Mouse (Mus musculus): ENCODE measurements around the gene Hes3. TPM values are rescaled to one million over a fixed set of nuclear protein-coding genes. Genes with fewer than 3 reads are reported as not detected.

The Hes3 gene
- polyA plus RNA-seq, 1 experiment from 2014 or later, result 0.67 TPM

DNA sequence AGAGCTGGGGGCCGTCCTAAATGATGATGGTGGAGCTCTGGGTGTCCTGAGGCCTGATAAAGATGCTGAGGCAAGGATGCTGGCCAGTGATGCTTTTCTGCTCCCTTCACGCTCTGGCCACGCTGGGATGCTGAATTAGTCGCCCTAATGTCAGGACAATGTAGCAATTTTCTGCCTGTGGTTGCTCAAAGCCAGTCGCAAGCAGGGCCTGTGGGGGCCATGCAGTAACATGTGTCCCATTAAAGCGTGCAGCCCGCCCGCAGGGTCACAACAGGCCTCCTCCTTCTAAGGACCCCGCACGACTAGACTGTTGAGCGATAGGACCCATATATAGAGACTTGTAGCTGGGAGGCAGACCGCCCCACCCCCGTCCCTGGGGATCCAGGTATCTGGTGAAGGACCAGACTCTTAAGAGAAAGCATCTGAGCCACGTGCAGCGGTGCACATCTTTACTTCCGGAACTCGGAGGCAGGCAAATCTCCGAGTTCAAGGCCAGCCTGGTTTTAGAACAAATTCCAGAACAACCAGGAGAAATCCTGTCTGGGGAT, 3.0 kb downstream of the Hes3 start:
- H3K4me3 ChIP-seq, result no peak overlapping the region
- no peak overlapping the region for H3K27ac ChIP-seq
- H3K36me3 ChIP-seq (replicated peaks), result no peaks in the 10 kb centered on the region
- 22% methylated on average over 18 of the region's 18 CpGs for WGBS
- ATAC-seq (replicated peaks), result no peak
- peaks cover 87% of the 10 kb centered on the region for H3K27me3 ChIP-seq (replicated peaks)
- no peaks in the 10 kb centered on the region for H3K9me3 ChIP-seq
- H3K9ac ChIP-seq, result no peak overlapping the region
- peaks cover 59% of the 10 kb centered on the region for H3K4me1 ChIP-seq
- no peak overlapping the region for H3K4me2 ChIP-seq

DNA sequence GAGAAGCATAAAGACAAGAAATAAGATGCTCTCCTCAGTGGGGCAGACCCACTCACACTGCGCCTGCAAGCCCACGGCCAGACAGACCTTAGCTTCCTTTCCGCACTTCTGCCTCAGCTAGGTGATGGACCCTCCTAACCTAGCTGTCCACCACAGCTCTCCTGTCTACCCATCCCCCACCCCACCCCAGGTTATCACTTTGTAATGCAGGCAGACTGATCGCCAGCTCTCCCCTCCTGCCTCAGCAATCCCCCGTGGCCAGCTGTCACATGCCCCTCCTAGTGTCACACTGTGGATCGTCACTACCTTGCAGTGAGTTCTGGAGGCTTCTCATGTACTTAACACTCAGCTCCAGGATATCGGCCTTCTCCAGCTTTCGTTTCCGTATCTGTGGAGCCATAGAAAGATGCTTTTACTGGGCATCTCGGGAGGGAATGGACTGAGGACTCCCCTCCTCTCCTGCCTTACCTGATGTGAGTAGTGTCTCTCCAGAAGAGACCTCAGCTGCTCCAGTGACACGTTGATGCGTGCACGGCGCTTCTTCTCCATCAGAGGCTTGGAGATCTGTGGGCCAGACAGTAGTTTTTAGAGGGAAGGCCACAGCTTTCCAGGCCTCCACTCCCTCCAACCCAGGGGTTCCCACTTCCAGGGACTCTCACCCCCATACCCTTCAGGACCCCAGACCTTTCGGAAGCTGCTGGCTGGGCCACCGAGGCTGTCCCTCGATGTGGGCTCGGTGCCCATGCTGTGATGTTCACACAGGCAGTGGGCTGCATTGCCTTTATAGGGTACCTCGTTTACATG, 3.9 kb downstream of the Hes3 start:
- peaks cover 64% of the 10 kb centered on the region for H3K4me1 ChIP-seq

DNA sequence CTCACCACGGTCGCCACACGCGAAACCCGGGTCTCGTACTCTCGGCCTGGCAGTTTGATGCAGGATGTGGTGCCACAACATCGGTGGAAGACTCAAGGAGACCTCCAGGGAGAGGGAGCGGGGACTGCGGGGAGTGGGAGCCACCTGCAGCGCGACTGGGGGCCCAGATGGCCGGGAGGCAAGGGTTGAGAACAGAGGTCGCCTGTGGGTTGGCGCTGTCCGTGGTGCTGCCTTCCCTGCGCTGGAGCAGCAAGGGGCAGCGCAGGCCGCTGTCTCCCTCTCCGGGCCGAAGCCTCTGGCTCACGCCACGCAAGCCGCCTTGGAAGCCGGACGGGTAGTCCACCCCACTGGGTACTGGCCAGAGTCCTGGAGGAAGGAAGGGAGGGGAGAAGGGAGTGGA, 4.6 kb downstream of the Hes3 start:
- WGBS, result 4% methylated on average over 25 of the region's 26 CpGs
- H3K27me3 ChIP-seq (replicated peaks), result peaks cover 90% of the 10 kb centered on the region
- H3K36me3 ChIP-seq (replicated peaks), result no peaks in the 10 kb centered on the region
- peak overlapping the region; percentile 12; the same call in 1 of the 2 replicates for H3K9ac ChIP-seq
- peaks cover 58% of the 10 kb centered on the region for H3K4me1 ChIP-seq
- H3K9me3 ChIP-seq, result no peaks in the 10 kb centered on the region
- no peak for ATAC-seq (replicated peaks)
- H3K4me2 ChIP-seq, result peak overlapping the region; percentile 80
- H3K27ac ChIP-seq, result no peak overlapping the region
- peak overlapping the region; percentile 39 for H3K4me3 ChIP-seq

More for the DNA sequence above, 3.9 kb downstream of the Hes3 start:
- H3K27me3 ChIP-seq (replicated peaks), result peaks cover 90% of the 10 kb centered on the region
- 13% methylated on average over 19 of the region's 19 CpGs for WGBS
- H3K9ac ChIP-seq, result no peak overlapping the region
- H3K36me3 ChIP-seq (replicated peaks), result no peaks in the 10 kb centered on the region
- no peak for ATAC-seq (replicated peaks)
- H3K27ac ChIP-seq, result no peak overlapping the region
- no peak overlapping the region for H3K4me3 ChIP-seq
- H3K4me2 ChIP-seq, result peak overlapping the region; percentile 80; the same call in 1 of the 2 replicates
- no peaks in the 10 kb centered on the region for H3K9me3 ChIP-seq

DNA sequence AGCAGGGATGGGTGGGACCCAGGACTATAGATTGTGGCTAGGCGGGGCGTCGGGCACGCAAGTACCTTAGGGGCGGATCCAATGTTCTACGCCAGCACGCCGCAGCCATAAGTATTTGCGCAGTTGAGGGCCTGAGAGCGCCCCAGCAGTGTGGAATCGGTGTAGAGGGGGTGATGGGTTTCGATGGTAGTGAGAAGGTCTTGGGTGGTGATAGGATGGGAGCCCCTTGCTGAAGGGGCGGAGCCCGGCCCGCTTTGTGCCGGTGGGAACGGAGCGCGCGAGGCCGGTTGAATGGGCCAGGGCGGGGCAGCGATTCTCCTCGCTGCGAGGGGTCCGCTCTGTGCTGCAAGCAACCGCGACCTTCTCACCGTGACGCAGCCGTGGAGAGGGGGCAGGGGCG, 5.3 kb downstream of the Hes3 start:
- 2% methylated on average over 32 of the region's 32 CpGs for WGBS
- peak overlapping the region; percentile 39 for H3K4me3 ChIP-seq
- H3K9me3 ChIP-seq, result no peaks in the 10 kb centered on the region
- no peak overlapping the region for H3K27ac ChIP-seq
- peak; percentile 31 for ATAC-seq (replicated peaks)
- peaks cover 90% of the 10 kb centered on the region for H3K27me3 ChIP-seq (replicated peaks)
- H3K9ac ChIP-seq, result peak overlapping the region; percentile 46
- H3K4me2 ChIP-seq, result peak overlapping the region; percentile 80
- peaks cover 52% of the 10 kb centered on the region for H3K4me1 ChIP-seq
- H3K36me3 ChIP-seq (replicated peaks), result no peaks in the 10 kb centered on the region

DNA sequence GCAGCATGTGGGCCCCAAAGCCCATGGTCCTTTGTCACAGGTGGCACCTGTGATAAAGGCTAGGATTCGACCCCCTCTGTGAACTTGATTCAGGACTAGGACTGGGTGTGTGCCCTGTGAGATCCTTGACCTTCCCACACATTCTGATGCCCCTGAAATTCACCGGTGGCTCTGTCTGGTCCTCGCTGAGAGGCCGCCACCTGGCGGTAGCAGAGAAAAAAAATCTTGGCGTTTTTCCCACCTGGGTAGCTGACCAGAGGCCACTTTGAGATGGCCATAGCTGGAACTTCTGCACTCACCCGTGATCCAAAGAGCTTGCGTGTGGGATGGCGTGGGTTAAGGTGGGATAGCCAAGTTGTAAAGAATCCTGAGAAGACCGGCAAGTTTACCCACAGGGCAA, 6.0 kb downstream of the Hes3 start:
- H3K4me1 ChIP-seq, result peaks cover 46% of the 10 kb centered on the region
- H3K36me3 ChIP-seq (replicated peaks), result no peaks in the 10 kb centered on the region
- no peak overlapping the region for H3K4me2 ChIP-seq
- H3K27ac ChIP-seq, result no peak overlapping the region
- no peak overlapping the region for H3K4me3 ChIP-seq
- H3K27me3 ChIP-seq (replicated peaks), result peaks cover 90% of the 10 kb centered on the region
- H3K9me3 ChIP-seq, result no peaks in the 10 kb centered on the region
- 4% methylated on average over 10 of the region's 10 CpGs for WGBS
- no peak overlapping the region for H3K9ac ChIP-seq
- no peak for ATAC-seq (replicated peaks)

DNA sequence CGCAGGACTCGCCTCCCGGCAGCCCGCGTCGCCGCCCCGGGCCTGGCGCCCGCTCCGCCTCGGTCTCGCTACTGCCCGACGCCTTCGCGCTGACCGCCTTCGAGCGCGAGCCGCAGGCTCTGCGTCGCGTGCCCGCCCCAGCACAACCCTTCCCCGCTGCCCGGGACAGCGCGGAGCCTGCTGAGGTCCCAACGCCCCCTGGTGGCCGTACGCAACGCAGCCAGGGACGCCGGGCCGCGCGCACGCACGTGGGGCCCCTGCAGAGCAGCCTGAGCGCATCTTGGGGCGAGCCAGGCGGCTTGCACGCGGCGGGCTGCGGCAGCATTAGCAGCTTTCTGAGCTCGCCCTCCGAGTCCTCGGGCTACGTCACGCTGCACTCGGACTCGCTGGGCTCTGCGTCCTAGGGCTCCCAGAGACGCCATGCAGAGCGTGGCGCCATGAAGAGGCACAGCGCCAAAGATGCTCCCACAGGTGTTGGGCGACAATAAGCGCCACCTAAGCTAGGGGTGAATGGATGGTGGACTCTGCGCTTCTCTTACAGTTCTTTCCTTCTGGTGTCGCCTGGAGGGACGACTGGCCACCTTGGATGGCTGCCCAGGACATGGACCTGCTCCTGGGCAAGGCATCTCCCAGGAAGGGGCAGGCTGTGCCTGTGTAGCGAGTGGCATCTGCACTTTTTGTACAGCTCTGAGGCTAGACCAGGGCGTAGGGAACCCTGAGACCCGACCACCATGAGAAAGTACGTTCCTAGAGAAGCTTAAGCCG, 8.1 kb downstream of the Hes3 start:
- peak overlapping the region; percentile 27 for H3K4me3 ChIP-seq
- no peak overlapping the region for H3K27ac ChIP-seq
- peaks cover 36% of the 10 kb centered on the region for H3K4me1 ChIP-seq
- H3K9ac ChIP-seq, result peak overlapping the region; percentile 24; the same call in 1 of the 2 replicates
- peaks cover 94% of the 10 kb centered on the region for H3K27me3 ChIP-seq (replicated peaks)
- WGBS, result 5% methylated on average over 70 of the region's 70 CpGs
- H3K36me3 ChIP-seq (replicated peaks), result no peaks in the 10 kb centered on the region
- H3K4me2 ChIP-seq, result peak overlapping the region; percentile 51
- ATAC-seq (replicated peaks), result peak; percentile 73
- H3K9me3 ChIP-seq, result no peaks in the 10 kb centered on the region

DNA sequence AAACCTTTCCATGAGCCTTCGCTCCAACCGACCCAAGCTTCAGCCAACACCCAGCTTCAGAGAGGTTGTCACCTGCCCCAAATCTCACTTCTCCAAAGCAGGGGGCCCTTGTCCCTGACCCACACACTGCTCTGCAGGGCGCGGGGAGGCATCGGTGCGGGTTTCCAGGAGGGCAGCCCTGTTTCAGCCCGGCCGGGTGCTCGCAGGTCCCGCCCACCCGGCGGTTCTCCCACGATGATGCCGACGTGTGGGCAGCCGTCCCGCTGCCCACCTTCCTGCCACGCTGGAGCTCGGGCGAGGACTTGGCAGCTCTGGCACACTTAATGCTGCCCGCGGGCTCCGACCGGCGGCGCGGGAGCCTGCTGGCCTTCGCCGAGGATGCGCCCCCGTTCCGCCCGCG, 8.7 kb downstream of the Hes3 start:
- ATAC-seq (replicated peaks), result peak; percentile 12
- 16% methylated on average over 33 of the region's 34 CpGs for WGBS
- H3K9ac ChIP-seq, result no peak overlapping the region; the same call in 1 of the 2 replicates

DNA sequence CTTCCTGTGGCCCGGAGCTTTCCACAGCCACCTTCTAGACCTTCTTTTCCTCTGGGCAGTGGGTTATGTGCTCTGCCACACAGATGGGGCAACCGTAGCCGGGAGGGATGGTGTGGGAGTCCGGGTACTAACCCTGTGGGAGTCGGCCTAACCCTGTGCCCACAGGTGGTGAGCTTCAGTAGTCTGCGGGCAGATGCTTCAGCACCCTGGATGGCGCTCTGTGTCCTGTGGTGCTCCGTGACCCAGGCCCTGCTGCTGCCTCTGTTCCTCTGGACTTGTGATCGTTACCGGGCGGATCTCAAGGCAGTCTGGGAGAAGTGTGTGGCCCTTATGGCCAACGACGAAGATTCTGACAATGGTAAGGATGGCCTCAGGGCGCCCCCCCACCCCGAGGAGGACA, 9.9 kb downstream of the Hes3 start:
- H3K4me1 ChIP-seq, result peaks cover 18% of the 10 kb centered on the region
- ATAC-seq (replicated peaks), result no peak
- no peak overlapping the region for H3K9ac ChIP-seq

More for the DNA sequence above, 8.7 kb downstream of the Hes3 start:
- Histone ChIP-seq H3K27ac (no peak overlapping the region), H3K9me3 (no peaks in the 10 kb centered on the region), H3K27me3 (replicated peaks) (peaks cover 87% of the 10 kb centered on the region), H3K4me1 (peaks cover 30% of the 10 kb centered on the region), H3K4me3 (peak overlapping the region; percentile 27), H3K36me3 (replicated peaks) (no peaks in the 10 kb centered on the region), H3K4me2 (peak overlapping the region; percentile 51)

DNA sequence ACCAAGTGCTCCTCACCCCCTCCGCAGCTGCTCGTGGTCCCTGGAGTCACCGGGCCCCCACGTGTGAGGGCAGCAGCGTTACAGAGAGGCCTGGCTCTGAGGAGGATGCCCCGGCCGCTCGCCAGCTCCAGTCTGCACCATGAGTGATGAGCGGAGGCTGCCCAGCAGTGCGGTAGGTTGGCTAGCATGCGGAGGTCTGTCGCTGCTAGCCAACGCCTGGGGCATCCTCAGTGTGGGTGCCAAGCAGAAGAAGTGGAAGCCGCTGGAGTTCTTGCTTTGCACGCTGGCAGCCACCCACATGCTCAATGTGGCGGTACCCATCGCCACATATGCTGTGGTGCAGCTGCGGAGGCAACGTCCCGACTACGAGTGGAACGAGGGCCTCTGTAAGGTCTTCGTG, 12.5 kb downstream of the Hes3 start:
- H3K27me3 ChIP-seq (replicated peaks), result peaks cover 73% of the 10 kb centered on the region
- no peak overlapping the region for H3K9ac ChIP-seq
- H3K36me3 ChIP-seq (replicated peaks), result no peaks in the 10 kb centered on the region
- WGBS, result 88% methylated on average over 23 of the region's 23 CpGs
- no peak overlapping the region for H3K27ac ChIP-seq
- H3K4me3 ChIP-seq, result no peak overlapping the region
- no peak overlapping the region for H3K4me2 ChIP-seq
- H3K9me3 ChIP-seq, result no peaks in the 10 kb centered on the region
- peaks cover 21% of the 10 kb centered on the region for H3K4me1 ChIP-seq
- ATAC-seq (replicated peaks), result no peak

More for the DNA sequence above, 9.9 kb downstream of the Hes3 start:
- WGBS, result 59% methylated on average over 15 of the region's 15 CpGs
- no peaks in the 10 kb centered on the region for H3K36me3 ChIP-seq (replicated peaks)
- no peaks in the 10 kb centered on the region for H3K9me3 ChIP-seq
- H3K27me3 ChIP-seq (replicated peaks), result peaks cover 85% of the 10 kb centered on the region
- H3K4me3 ChIP-seq, result no peak overlapping the region
- H3K27ac ChIP-seq, result no peak overlapping the region
- H3K4me2 ChIP-seq, result no peak overlapping the region

DNA sequence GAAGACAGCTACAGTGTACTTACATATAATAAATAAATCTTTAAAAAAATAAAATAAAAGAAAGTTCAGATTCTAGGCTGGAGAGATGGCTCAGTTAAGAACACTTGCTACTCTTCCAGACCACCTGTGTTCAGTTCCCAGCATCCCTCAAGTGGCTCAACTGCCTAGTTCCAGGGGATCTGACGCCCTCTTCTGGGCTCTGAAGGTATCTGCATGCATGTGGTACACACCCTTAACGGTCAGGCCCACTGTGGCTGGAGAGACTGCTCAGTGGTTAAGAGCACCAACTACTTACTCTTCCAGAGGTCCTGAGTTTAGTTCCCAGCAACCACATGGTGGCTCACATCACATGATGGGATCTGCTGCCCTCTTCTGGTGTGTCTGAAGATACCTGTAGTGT, 13.5 kb downstream of the Hes3 start:
- 72% methylated on average over 2 of the region's 2 CpGs for WGBS
- H3K36me3 ChIP-seq (replicated peaks), result no peaks in the 10 kb centered on the region
- no peak overlapping the region for H3K4me3 ChIP-seq
- no peaks in the 10 kb centered on the region for H3K9me3 ChIP-seq
- no peak overlapping the region for H3K9ac ChIP-seq
- peaks cover 69% of the 10 kb centered on the region for H3K27me3 ChIP-seq (replicated peaks)
- no peak overlapping the region for H3K4me2 ChIP-seq
- H3K4me1 ChIP-seq, result peaks cover 25% of the 10 kb centered on the region
- no peak for ATAC-seq (replicated peaks)
- H3K27ac ChIP-seq, result no peak overlapping the region

DNA sequence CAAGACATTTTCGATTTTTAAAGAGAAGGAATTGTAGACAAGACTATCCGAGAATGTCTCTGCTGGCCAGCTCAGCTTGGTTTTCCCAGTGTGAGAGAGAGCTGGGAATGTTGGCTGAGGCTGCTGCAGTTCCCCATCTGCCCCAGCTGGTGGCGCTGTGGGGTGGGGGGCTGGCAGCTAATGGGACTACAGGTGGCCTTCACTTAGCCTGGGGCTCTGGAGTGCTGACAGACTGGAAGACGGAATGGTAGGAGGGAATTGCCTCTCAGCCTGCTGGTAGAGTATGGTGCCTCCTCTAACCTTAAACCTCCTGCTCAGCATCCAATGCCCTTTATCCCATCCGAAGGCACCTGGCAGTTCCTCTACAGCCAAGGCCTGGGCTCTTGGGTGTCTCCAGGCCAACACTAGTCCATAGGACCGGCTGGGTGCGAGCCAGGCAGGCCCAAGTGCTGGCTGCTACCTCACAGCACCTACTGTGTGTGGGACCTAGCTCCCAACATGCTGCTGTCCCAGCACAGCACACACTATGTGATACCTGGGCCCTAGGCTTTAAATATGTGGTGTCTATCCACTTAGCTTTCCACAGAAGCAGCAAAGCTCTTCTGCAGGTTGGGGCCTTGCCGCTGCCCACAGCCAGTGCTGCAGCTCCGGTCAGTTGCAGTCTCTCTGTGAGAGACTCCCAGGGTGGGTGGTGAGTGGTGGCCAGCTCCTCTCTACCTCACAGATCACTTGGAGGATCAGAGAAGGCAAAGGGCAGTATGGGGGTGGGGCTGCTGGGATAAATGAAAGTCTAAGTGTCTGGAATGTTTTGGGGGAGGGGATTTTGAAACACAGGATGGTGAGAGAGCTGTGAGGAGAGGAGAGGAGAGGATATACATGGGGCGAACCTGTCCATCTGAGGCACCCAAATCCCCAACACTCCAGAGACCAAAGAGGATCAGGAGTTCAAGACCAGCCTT, 14.8 kb downstream of the Hes3 start:
- ATAC-seq (replicated peaks), result no peak
- Histone ChIP-seq H3K4me2 (no peak overlapping the region), H3K27ac (no peak overlapping the region), H3K9me3 (no peaks in the 10 kb centered on the region), H3K4me3 (no peak overlapping the region), H3K36me3 (replicated peaks) (no peaks in the 10 kb centered on the region), H3K4me1 (peaks cover 25% of the 10 kb centered on the region), H3K27me3 (replicated peaks) (peaks cover 57% of the 10 kb centered on the region), H3K9ac (no peak overlapping the region)
- 55% methylated on average over 10 of the region's 10 CpGs for WGBS

Data from midbrain, embryonic 15.5 days (tissue).